Mouse (Mus musculus) adrenal gland, postnatal 10 days (tissue): ENCODE measurements at regions not wholly inside any gene's neighbourhood (a gene's known extent, or its start where the extent isn't known, plus 50 kb on each side); places are given as distances from the start of the nearest gene placed in this dataset.
"Not testable (repeated sequence)": the region's sequence is repeated elsewhere in the genome, so short reads cannot be mapped to it uniquely, and the experiment has no call there.

Experiments used
- DNase-seq: peaks from one replicate; pipeline ENCODE4 v3.0.0; 2021; ENCODE audit warnings: mixed read lengths

GRCm38 (mm10) chr1:154018241-154018640 lies 118.2 kb upstream of the Teddm2 start:
- no peak for DNase-seq

- DNase-seq, result no peak
Observed at GRCm38 (mm10) chr1:154024301-154024700, 124.3 kb upstream of the Teddm2 start.

- DNase-seq, result no peak
Observed at GRCm38 (mm10) chr1:154027303-154027702, 127.3 kb upstream of the Teddm2 start.

- DNase-seq, result no peak
Observed at GRCm38 (mm10) chr1:154029826-154030225, 129.8 kb upstream of the Teddm2 start.

GRCm38 (mm10) chr1:154032669-154033099 lies 132.7 kb upstream of the Teddm2 start:
- DNase-seq, result peak; percentile 90

- DNase-seq, result peak; percentile 66
Observed at GRCm38 (mm10) chr1:154033958-154034606, 134.1 kb upstream of the Teddm2 start.

GRCm38 (mm10) chr1:154036729-154037270 lies 136.8 kb upstream of the Teddm2 start:
- DNase-seq, result no peak

GRCm38 (mm10) chr1:154038241-154038640 lies 138.2 kb upstream of the Teddm2 start:
- DNase-seq, result no peak

- DNase-seq, result no peak
Observed at GRCm38 (mm10) chr1:154040907-154041306, 140.9 kb upstream of the Teddm2 start.

GRCm38 (mm10) chr1:154042956-154043355 lies 142.9 kb upstream of the Teddm2 start:
- no peak for DNase-seq

- DNase-seq, result peak; percentile 29
Observed at GRCm38 (mm10) chr1:154044712-154045111, 144.7 kb upstream of the Teddm2 start.

- no peak for DNase-seq
Observed at GRCm38 (mm10) chr1:154045951-154046350, 145.9 kb upstream of the Teddm2 start.

GRCm38 (mm10) chr1:154053641-154054040 lies 147.3 kb upstream of the Zfp648 start:
- DNase-seq, result no peak

- DNase-seq, result no peak
Observed at GRCm38 (mm10) chr1:154054874-154055273, 146.1 kb upstream of the Zfp648 start.

- not testable (repeated sequence) for DNase-seq
Observed at GRCm38 (mm10) chr1:154061397-154061796, 139.6 kb upstream of the Zfp648 start.

- no peak for DNase-seq
Observed at GRCm38 (mm10) chr1:154061851-154062250, 139.1 kb upstream of the Zfp648 start.

- DNase-seq, result peak; percentile 39
Observed at GRCm38 (mm10) chr1:154062666-154063065, 138.3 kb upstream of the Zfp648 start.

- no peak for DNase-seq
Observed at GRCm38 (mm10) chr1:154064633-154065032, 136.4 kb upstream of the Zfp648 start.

GRCm38 (mm10) chr1:154065336-154066329 lies 135.4 kb upstream of the Zfp648 start:
- DNase-seq, result peak; percentile 53

- no peak for DNase-seq
Observed at GRCm38 (mm10) chr1:154067856-154068255, 133.1 kb upstream of the Zfp648 start.

- DNase-seq, result no peak
Observed at GRCm38 (mm10) chr1:154074270-154074669, 126.7 kb upstream of the Zfp648 start.

- DNase-seq, result peak; percentile 55
Observed at GRCm38 (mm10) chr1:154076684-154077475, 124.1 kb upstream of the Zfp648 start.
